Mouse (Mus musculus): Measurements from ENCODE around the gene Gm6525.

Gene Gm6525

DNA sequence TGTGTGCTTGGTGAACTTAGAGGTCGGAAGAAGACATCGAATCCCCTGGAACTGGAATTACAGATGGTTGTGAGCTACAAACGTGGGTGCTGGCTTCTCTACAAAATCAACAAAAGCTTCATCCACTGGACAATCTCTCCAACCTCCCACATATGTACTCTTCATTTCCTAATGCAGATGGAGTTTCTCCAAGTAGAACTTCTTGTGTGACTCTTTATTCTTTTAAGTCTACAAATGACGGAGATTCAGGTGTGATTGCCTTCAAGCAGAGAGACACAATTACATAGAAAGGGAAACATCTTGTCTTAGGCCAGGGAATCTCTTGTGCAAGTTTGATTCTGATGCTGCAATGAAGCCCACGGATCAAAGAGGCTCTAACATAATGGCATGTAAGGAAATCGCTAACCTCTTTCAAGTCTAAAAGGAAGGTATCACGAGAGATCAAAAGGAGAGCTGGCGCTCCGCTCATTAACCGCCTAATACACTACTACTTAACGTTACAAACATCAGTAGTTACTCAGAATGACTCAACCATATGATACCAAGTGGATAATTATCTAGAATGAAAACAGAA lies at the start of gene Gm6525:
TSS of gene Gm6525 (plus strand) at position 524 of the 574 bp plus-strand sequence.
- no peak for DNase-seq (ENCODE audit: low read depth in 1 of 2, low spot score in 2 of 2)

DNA sequence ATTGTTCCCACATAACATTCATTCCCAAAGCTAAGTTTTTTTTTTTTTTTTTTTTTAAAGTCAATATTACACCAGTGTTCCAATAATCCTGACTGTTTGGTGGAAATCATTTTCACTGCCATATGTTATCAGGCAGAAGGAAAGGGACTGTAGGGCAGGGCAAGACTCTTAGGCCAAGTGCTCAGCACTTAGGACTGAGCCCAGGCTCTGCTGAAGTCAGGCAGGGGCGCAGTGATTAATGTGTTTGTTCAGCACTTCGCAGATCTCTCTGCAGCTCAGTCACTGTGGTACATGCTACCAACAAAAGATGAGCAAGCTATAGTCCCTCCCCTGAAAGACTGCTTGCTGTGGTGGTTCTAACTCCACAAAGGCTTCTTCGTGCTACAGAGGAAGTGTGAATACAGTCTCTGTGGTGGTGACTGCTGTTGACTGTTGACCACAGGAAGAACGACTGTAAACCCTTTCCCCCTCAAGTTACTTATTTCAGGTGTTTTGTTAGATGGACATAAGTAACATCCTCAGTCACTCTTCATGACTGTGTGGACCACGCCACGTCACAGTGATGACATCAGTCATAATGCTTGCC lies 48.1 kb upstream of the Gm6525 start:
- DNase-seq (ENCODE audit: low read depth in 1 of 2, low spot score in 2 of 2) = no peak

DNA sequence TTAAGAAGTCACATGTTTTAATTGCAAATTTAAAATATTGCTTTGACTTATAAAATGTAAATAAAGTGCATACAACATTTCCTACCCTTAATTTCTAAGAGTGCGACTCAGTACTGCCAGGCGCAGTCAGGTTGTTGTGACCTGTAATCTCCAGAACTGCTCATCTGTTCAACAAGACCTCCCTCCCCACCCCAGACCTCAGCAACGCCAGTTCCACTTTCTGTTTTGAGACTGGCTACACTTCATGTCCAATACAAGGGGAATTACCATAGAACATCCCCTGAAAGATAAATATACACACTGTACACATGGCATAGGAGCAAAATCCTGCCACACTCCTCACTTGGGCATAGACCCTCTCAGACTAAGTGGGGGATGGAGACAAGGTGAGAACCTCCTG lies 47.2 kb upstream of the Gm6525 start:
- no peak for DNase-seq (ENCODE audit: low read depth in 1 of 2, low spot score in 2 of 2)

DNA sequence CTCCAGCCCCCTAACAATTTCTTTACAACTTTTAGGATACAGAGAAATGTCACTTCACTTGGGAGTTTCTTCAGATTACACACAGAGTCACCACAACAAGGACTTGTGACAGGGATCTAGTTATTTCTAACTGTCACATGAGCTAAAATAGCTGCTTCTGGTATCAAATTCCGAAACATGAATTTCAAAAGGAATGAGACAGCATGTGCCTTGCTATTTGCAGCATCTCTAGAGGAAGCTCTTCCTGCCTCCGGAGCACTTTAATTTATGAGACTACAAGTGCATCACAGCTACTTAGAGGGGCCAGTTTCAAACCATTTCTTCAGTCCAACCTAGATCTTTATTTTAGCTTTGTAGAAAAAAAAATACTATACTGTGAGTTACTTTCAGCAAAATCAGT lies 46.5 kb upstream of the Gm6525 start:
- no peak for DNase-seq (ENCODE audit: low read depth in 1 of 2, low spot score in 2 of 2)

DNA sequence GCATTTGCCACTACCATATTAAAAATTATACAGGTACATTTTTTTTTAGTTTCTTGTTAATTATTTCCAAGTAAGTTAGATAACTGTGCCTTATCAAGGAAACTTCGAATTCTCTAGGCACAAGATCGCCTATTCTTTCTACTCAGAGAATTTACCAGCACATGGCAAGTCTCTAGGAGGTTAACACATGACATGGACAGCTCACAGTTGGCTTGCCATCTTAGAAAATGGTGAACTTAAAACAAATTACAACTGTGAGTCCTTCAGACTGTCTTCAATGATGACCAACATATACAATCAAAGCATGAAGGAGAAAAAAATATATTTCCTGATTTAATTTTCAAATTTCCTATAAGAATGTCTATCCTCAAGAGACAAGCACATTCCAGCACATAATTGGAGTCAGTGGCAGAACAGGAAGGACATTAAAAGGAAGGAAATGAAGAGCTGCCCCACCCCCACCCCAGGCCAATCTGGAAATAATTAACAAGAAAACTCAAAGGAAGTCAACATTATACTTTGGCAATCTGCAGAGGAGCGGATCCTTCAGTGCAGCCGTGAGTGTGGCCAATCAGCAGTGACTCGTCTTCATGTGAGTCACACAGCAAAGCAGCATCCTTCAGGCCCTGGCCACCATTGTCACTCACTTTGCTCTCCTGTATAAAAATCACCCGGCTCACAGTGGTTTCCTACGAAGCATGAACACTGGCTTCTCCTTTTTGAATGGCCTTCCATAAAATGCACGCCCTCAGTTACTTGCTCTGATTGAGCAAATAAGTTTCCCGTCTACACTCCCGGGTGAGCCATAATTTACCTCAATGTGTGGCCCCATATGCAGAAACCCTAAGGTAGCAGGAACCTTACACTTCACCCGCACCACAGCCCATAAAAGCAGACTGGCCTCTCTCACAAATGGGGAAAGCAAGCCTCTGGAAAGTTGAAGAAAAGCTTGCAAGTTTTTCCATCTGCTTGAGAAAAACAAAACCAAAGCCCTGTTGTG lies 44.7 kb upstream of the Gm6525 start:
- no peak for DNase-seq (ENCODE audit: low read depth in 1 of 2, low spot score in 2 of 2)

DNA sequence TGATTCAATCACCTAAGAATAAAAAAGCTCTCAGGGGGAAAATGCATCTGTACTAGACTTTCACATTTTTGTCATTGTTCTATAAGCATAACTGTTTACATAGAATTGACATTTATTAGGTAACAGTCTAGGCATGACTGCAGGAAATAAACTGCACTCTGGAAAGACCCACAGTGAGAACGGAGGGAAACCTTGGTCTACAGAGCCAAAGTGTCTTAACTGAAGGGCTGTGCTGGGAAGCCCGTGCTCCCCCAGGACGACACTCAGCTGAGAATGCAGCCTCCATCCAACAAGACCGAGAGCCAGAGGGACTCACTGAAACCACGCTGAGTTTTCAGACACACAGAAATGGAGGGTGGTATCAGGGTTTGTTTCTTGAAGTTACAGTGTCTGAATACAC lies 43.1 kb upstream of the Gm6525 start:
- DNase-seq (ENCODE audit: low read depth in 1 of 2, low spot score in 2 of 2) = no peak

DNA sequence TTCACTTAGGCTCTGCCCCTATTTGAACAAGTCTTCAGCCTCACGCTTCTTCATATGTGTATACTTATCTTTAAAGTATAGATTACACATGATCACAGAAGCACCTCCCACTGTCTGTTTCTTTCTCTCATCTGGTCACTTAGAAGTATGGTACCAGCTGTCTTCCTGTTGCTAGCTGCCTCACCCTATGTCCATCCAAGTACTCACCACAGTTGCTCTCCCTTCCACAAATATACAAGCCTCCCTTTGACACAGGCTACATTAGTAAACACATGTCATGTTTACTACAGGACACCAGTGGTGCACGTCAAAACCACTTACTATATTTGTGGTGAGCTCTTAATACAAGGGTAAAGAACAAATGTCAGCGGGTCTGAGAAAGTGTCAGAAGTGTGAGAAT lies 42.5 kb upstream of the Gm6525 start:
- no peak for DNase-seq (ENCODE audit: low read depth in 1 of 2, low spot score in 2 of 2)

DNA sequence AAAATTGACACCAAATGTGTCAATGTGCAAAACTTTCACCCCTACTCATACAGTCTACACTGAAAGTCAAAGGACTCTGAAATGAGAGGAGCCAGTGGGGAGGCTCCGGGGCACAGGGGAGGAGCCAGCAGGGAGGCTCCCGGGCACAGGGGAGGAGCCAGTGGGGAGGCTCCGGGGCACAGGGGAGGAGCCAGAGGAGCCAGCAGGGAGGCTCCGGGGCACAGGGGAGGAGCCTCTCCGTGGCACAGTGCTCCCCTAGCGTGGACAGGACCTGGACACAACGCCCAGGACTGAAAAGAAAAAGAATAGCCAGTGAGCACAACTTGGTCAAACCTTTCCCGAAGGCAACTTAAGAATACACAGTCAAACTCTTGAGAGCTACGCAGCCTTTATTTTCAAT lies 38.5 kb upstream of the Gm6525 start:
- DNase-seq (ENCODE audit: low read depth in 1 of 2, low spot score in 2 of 2) = no peak

DNA sequence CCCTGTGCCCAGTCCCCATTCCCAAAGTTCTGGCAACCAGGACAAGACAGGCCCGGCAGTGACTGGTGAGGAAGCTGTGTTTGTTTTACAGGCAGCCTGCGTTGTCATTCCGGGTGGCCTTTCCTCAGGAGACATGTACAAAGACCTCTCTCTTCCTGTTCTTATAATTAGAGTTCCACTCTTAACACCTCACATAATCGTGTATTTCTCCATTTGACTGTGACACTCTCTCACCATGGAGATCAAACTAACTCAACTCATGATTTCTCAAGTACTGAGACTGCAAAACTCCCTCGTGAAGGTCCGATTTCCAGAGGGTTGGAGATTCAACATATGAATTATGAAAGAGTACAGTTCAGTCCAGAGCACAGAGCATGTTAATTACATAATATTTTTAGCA lies 38.0 kb upstream of the Gm6525 start:
- no peak for DNase-seq (ENCODE audit: low read depth in 1 of 2, low spot score in 2 of 2)

DNA sequence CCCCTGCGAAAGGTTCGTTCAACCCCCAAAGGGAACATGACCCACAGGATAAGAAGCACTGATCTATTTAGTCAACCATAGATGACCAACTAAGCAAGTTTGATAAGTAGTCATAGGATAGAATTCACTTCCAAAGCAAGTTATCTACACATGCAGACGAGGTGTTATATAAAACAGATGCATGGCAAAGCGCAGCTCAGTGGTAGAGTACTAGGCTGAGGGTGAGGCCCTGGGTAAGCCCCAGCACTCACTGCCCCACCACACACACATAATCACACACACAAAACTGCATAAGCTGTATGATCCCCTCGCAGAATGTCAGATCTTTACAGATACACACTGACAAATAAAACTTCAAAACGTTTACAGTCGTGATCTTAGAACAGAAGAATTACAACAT lies 37.4 kb upstream of the Gm6525 start:
- no peak for DNase-seq (ENCODE audit: low read depth in 1 of 2, low spot score in 2 of 2)

DNA sequence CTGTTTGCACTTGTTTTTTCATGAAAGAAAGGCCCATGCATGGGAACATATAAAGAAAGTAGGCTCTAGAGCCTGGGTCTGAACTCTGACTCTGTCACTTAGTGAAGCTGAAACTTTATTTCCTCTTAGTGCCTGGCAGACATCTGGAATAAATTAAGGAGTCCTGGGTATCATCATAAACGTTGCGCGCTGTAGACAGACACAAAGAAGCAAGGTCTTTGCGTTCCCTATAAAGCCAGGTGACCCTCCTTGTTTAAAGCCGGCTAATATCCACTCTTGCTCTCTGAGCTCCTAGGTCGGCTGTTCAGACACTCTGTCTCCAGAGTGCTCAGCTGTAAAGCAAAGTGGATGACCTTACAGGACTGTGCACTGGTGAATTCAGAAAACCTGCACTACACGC lies 33.0 kb upstream of the Gm6525 start:
- DNase-seq (ENCODE audit: low read depth in 1 of 2, low spot score in 2 of 2) = no peak

DNA sequence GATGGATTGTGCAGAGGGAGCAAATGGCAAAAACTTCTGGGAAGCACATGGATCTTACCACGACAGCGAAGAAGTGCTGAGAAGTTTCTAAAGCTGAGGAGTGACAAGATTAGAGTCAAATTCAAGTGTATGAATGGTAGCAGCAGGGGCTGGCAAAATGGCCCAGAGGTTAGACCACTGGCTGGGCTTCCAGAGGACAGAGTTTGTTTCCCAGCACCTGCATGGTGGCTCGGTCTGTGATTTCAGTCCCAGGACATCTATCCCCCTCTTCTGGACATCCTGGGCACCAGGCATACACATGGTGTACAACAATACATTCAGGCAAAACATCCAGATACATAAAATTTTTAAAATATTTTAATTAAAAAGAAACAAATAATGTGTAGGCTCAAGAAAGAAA lies 24.1 kb upstream of the Gm6525 start:
- DNase-seq (ENCODE audit: low read depth in 1 of 2, low spot score in 2 of 2) = no peak

DNA sequence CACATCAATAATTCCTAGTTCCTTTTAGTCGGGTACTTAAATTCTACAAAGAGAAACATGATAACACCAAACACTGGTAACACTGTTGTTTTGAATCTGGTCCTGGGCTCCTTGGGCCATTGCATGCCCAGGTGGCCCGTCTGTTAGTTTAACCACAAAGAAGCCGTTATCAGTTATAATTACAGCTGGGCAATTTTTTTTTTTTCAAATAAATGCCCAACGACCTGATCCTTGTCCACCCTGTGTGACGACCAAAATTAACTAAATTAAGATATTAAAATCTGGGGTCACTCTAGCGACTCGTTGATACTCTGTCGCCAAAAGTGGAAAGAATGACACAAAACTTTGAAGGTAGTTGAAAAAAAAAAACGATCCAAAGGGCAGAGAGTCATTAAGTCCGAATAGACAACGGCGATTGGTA lies 19.2 kb upstream of the Gm6525 start:
- DNase-seq (ENCODE audit: low read depth in 1 of 2, low spot score in 2 of 2) = no peak

DNA sequence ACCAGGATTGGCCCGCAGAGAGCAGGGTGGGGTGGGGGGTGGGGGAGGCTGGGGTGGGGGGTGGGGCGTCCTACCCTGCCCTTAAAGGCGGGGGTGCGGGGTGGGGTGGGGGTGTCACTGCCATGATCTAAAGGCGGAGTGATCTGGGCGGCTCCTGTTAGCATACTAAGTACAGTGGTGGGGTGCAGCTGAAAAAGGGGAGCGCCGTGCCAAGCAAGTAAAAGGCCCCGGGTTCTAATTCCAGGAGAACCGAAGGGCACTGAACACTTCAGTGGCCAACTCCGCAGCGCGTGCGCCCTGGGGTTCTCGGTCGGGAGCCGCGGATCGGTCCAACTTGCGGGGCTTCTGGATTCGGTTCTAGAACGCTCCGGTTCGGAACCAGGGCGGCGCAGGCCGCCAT lies 18.8 kb upstream of the Gm6525 start:
- no peak for DNase-seq (ENCODE audit: low read depth in 1 of 2, low spot score in 2 of 2)

DNA sequence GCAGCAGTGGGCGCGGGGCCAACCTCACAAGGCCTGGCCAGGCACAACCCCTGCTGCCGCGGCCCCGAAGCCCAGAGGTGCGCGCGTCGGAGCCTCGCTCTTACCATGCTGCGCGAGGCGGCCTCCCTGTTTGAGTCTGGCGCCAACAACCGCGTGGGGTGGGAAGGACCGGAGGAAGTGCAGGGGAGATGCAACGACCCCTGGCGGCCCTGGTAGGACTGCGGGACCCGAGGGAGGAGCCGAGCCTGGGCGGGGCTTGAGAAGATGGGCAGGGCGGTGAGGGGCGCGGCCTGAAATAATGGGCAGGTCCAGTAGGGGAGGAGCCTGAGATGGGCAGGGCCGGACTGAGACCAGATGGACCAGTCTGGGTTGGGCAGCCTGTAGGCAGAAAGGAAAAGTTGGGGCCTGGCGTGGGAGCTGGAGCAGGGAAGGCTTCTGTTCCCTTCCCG lies 18.3 kb upstream of the Gm6525 start, which contains the start of gene Mnd1:
TSS of gene Mnd1 (minus strand) at position 229 of the 449 bp plus-strand sequence.
- peak; percentile 96 for DNase-seq (ENCODE audit: low read depth in 1 of 2, low spot score in 2 of 2)

DNA sequence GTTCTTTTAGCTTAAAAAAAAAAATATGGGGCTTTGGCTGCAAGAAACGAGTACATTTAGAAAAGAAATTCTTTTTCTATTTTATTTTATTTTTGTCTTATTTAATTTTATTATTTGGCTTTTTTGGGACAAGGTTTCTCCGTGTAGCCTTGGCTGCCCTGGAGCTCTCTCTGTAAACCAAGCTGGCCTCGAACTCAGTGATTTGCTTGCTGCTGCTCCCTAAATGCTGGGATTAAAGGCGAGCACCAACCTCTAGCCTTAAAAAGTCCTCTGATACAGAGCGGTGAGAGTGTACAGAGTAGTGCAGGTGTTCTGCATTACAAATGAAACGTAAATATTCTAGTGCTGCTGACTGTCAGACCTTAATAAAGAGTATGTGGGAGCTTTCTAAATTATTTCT lies 17.8 kb upstream of the Gm6525 start:
- DNase-seq (ENCODE audit: low read depth in 1 of 2, low spot score in 2 of 2) = no peak

DNA sequence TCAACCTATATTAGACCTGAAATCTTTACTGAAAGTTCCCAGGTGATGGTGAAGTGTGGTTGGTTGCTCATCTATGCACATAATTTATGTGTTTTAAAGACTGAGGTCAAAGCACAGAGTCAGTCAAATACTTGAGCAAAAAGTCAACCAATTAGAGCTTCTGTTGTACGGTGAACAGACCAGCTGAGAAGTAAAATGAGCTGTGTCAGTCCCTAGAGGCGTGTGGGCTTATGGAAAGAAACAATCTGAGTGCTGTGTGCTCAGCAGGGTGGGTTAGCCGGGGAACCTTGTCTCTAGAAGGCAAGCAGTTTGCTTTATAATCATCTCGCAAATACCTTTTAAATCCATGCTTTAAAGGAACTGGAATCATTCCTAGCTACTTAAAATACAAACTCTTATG lies 16.9 kb upstream of the Gm6525 start:
- DNase-seq (ENCODE audit: low read depth in 1 of 2, low spot score in 2 of 2) = no peak

DNA sequence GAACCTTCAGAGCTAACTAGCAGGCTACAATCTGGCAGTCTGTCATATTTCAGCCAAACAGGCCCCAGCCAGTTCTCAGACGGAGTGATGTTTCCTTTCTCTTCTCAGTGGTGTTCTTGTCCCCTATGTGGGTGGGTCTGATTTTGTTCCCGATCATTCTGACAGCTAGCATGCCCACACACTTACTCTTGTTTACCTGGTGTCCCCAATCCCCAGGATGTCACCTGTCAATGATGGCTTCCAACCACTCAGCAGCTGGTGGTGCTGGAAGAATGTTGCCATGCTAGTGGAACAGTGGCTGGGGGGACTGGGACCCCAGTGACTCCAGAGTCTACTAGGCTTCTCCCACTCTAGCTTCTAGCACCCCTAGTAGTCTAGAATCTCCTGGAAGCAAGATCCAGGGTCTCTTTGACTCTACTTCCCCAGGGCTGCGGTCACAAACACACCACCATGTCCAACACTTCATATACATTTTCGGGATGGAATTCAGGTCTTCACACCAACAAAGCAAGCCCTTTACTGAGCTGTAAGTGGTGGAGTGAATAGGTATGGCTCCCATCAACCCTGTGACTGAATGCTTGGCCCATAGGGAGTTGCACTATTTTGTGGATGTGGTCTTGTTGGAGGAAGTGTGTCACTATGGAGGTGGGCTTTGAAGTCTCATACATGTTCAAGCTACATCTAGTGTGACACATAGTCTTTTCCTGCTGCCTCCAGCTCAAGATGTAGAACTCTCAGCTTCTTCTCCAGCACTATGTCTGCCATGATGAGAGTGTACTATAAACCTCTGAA lies 16.1 kb upstream of the Gm6525 start:
- DNase-seq (ENCODE audit: low read depth in 1 of 2, low spot score in 2 of 2) = no peak

DNA sequence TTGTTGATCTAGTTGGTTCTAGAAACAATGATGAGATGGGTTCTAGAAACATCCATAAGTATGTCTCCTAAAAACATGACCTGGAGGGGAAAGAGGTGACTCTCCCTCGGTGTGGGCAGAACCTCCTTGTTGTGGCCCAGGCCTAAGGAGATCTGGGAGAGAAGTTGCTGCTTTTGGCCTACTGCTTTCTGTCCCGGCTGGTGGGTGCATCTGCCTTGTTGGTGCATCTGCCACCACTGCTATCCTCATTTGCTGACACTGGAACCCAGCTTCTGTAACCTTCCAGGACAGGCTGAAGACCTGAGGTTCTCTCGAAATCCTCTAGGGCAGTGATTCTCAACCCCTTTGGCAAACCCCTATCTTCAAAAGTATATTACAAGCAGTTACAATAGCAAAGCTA lies 8.5 kb upstream of the Gm6525 start:
- no peak for DNase-seq (ENCODE audit: low read depth in 1 of 2, low spot score in 2 of 2)

DNA sequence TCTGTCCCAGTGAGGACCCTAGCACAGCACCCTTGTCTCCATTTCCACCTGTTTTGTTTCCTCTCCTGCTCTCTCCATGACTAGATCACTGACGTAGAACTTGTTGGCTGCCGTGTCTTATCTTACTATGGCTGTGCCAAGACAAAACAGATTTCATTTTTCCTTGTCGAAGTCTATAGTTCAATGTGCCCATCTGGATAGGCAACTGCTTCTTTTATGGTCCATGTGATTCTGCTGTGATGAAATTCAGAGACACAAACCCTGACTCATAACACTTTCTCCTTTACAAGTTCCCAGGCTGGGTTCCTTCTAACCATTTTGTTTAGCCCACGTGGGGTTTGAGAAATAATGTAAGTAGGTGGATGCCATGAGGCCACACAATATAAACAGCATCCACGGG lies 7.8 kb upstream of the Gm6525 start:
- DNase-seq (ENCODE audit: low read depth in 1 of 2, low spot score in 2 of 2) = no peak

DNA sequence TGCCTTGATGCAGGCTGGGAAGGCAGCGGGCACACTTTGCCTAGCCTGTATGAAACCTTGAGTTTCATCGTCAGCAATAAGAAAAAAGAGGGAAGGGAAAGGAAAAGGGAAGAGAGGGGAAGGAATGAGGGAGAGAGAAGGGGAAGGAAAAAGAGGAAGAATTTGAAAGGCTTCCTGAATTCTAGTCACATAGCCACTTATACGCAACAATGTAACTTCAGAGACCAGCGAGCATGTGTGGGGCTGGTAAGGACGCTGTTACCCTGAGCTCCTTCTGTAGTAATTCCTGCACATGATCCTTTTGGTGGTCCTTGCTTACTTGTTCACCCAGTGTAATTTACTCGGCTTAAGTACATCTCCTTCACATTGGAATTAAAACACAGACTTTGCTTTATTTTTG lies 5.0 kb upstream of the Gm6525 start:
- no peak for DNase-seq (ENCODE audit: low read depth in 1 of 2, low spot score in 2 of 2)
